Mouse (Mus musculus): ENCODE results near the gene Olfr1504. TPM values are rescaled to one million over a fixed set of nuclear protein-coding genes. Genes with fewer than 3 reads are reported as not detected.

Olfr1504 gene
- not detected for total RNA-seq (2023)

DNA sequence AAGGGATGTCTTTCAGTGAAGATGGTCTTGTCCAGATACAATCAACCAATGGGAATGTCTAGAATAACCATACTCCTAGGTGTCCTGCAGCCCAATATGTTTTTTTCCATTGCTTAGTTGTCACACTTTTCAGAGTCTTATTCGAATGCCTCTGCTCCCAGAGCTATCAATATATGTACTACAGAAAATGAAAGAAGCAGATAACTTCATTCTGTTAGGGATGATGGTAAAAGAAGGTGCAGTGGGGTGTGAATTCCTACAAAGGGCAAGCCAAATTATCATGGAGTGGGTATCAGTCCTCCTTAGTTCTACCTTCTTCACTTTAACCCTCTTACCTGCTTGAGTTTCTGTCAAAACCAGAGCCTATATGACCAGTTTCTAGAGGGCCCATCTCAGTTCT lies at the start of gene Olfr1504:
TSS of gene Olfr1504 (minus strand) at position 101 of the 400 bp plus-strand sequence.

DNA sequence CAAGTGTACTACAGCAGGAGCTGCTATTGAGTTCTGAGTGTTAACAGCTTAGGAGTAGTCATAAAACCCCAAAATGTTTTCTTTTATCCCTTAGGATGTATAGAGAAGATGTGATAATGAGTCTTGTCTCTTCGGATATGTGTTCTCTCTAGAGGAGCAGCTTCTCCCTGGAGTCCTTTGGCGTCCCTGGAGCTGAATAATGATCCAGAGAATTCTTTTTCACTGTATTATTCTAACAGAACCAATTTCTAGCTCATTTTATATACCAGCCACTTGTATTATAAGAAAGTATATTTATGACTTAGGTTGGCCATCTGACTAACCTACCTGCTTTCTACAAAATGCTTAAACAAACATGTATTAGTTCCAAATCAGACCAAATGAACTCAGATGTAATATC lies 15.5 kb upstream of the Olfr1504 start, which contains the start of gene Olfr1505:
TSS of gene Olfr1505 (plus strand) at position 301 of the 400 bp plus-strand sequence.

DNA sequence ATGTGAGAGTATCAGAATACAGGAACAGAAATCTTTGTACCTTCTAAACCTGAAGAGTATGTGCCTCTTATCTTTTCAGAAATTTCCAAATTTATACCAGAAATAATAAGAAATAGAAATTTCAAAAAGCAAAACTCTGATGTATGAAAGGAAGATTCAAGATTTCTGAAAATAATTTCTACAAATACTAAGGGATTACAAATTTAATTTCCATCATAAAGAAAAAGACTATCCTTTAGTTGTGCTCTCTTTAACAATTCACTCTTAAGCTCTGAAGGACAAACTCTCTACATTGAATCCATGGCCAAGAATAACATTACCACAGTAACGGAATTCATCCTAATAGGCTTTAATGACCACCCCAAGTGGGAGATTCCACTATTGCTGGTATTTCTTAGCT lies 36.2 kb downstream of the Olfr1504 start, which contains the start of gene Olfr1502:
TSS of gene Olfr1502 (plus strand) at position 301 of the 400 bp plus-strand sequence.

DNA sequence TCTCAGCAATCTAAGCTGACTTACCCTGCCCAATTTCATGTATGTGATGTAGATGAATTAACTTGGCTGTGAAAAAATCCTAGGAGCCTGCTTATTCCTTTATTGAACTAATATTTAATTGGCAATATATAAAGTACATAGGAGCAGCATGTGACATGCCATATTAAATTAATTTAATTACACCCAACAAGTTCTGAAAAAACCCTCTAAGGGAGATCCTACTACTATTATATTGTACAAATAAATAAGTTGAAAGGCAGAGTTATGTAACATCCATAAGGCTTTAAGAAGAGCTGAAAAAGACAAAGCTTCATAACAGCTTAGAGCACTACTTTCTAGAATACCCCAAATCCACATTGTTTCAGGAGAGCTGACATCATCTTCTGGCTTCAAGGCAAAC lies 47.1 kb downstream of the Olfr1504 start, which contains the start of gene Olfr1501:
TSS of gene Olfr1501 (minus strand) at position 101 of the 400 bp plus-strand sequence.

Other genes with a start within 250 kb of the Olfr1504 start
- gene Olfr1490, start 246.8 kb downstream of the Olfr1504 start, total RNA-seq (2023) = not detected
- gene Olfr1491, start 200.7 kb downstream of the Olfr1504 start, total RNA-seq (2023) = not detected
- not detected for gene Olfr1493-ps1, start 174.7 kb downstream of the Olfr1504 start, total RNA-seq (2023)
- gene Olfr1494, start 158.2 kb downstream of the Olfr1504 start, total RNA-seq (2023) = not detected
- not detected for gene Olfr1495, start 133.3 kb downstream of the Olfr1504 start, total RNA-seq (2023)
- not detected for gene Olfr1496, start 120.0 kb downstream of the Olfr1504 start, total RNA-seq (2023)
- gene Olfr1497, start 99.7 kb downstream of the Olfr1504 start, total RNA-seq (2023) = not detected
- not detected for gene Olfr1499, start 78.5 kb downstream of the Olfr1504 start, total RNA-seq (2023)
- not detected for gene Olfr1500, start 67.4 kb downstream of the Olfr1504 start, total RNA-seq (2023)
- gene Olfr1501, start 47.2 kb downstream of the Olfr1504 start, total RNA-seq (2023) = not detected
- not detected for gene Olfr1502, start 36.1 kb downstream of the Olfr1504 start, total RNA-seq (2023)
- not detected for gene Olfr1505, start 15.6 kb upstream of the Olfr1504 start, total RNA-seq (2023)

Measured in T-cell, adult 66 days (primary cell).